Mouse (Mus musculus): ENCODE measurements around the gene Wdr20. TPM values are rescaled to one million over a fixed set of nuclear protein-coding genes. Genes with fewer than 3 reads are reported as not detected.
"Not testable (repeated sequence)": the region's sequence is repeated elsewhere in the genome, so short reads cannot be mapped to it uniquely, and the experiment has no call there.

Wdr20 gene
- 14.2 and 16.0 TPM in 2 replicates for polyA plus RNA-seq (2016; fragmentation: Nextera tagmentation; extraction: Ambion mirVana)

DNA sequence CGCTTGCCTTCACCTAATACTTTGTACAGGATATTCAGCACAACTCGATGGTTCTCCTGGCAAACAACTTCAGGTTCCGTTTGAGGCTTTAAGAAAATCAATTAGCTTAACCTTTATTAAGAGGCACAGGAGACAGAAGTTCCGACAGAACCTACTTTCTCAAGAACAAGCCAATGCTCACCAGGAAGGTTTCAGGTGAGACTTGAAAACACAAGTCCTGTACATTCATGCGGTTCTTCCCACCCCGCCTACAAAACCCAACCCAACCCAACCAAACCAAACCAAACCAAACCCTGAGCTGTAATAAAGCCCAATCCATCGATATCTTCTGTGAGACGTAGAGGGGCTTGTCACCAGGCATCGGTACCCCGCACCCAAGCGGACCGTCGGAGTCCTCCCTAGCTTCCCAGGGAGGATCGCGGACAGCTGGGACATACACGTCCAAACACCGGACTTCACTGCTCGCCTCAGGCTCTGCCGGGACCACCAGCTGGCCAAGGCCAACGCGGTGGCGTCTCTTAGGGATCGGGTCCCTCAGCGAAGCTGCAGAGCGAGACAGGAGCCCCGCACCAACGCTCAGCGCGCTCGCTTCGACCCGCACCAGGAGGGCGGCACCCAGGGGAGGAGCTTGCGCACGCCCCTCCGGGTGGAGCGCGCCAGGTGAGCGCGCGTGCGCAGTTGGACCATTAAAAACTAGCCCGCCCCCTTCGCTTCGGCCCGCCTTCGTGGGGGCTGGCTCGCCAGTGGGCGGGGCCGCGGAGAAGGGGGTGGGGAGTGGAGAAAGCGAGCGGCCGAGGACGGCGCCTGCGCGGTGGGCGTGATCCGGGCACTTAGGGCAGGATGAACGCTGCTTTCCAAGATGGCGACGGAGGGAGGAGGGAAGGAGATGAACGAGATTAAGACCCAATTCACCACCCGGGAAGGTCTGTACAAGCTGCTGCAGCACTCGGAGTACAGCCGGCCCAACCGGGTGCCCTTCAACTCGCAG, at the start of gene Wdr20:
Wdr20 (plus strand) TSS at position 775 of the 988 bp plus-strand sequence.
- Histone ChIP-seq H3K27ac (peak within 1 kb of the TSS; percentile 80), H3K4me3 (peak within 1 kb of the TSS; percentile 87), H3K4me1 (peaks cover 36% of the 10 kb centered on the region), H3K4me2 (peak within 1 kb of the TSS; percentile 99), H3K27me3 (replicated peaks) (peaks cover 19% of the 10 kb centered on the region), H3K9me3 (replicated peaks) (no peaks in the 10 kb centered on the region), H3K36me3 (peaks cover 7% of the 10 kb centered on the region; the same call in 1 of the 2 replicates), H3K9ac (peak within 1 kb of the TSS; percentile 96)
- WGBS (ENCODE audit: insufficient replicate concordance) = under 1% methylated on average over 68 of the region's 69 CpGs
- ATAC-seq = peak; percentile 94

DNA sequence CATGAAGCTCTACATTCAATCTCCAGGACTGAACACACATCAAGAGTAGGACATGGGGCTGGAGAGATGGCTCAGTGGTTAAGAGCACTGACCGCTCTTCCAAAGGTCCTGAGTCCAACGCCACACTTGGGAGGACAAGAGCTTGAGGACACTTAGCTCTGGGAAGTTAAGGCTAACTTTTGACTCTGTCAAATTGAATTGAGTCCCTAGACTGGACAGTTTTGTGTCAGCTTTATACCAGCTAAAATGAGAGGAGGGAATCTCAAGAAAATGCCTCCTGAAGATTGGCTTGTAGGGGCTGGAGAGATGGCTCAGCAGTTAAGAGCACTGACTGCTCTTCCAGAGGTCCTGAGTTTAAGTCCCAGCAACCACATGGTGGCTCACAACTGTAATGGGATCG, 48.8 kb upstream of the Wdr20 start:
- WGBS (ENCODE audit: insufficient replicate concordance) = 77% methylated on average over 3 of the region's 3 CpGs
- H3K27ac ChIP-seq, ATAC-seq: not testable (repeated sequence)

DNA sequence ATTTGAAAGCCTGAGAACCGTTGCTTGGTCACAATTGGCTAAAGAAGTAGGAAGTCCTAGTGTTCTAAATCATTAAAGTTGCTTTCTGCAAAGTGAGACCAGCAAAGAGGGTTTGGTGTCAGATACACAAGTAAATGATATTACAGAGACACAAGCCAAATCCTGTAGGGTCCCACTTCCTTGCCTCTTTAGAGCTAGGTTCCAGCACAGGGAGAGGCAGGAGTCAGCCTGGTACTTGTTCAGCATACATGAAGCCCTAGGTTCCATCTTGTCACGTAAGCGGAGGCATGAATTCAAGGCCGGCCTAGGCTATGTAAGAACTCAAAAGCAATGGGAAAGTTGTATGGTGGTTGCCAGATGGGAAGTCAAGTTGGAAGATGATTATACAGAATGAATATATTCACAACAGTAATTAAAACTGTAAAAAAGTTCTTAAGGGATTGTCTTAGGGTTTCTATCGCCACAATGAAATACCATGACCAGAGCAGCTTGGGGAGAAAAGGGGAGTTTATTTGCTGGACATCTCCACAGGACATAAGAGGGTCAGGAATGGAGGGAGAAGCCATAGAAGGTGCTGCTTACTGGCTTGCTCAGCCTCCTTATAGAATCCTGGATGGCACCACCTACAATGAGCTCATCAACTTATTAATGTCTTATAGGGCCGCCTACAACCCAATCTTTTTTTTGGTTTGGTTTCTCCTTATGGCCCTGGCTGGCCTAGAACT, 47.7 kb upstream of the Wdr20 start:
- ATAC-seq = peak; percentile 53; the same call in 1 of the 2 replicates
- H3K9me3 ChIP-seq (replicated peaks) = no peaks in the 10 kb centered on the region
- no peaks in the 10 kb centered on the region for H3K27me3 ChIP-seq (replicated peaks)
- no peak overlapping the region for H3K9ac ChIP-seq
- peaks cover 91% of the 10 kb centered on the region for H3K36me3 ChIP-seq
- no peak overlapping the region for H3K4me2 ChIP-seq
- no peak overlapping the region for H3K4me3 ChIP-seq
- 0 out of 2 replicates have a peak overlapping the region, but pooled peaks have one; percentile 28 for H3K27ac ChIP-seq
- peaks cover 20% of the 10 kb centered on the region for H3K4me1 ChIP-seq
- WGBS (ENCODE audit: insufficient replicate concordance) = 71% methylated on average over 6 of the region's 6 CpGs

More for the DNA sequence above, 48.8 kb upstream of the Wdr20 start:
- H3K36me3 ChIP-seq = peaks cover 80% of the 10 kb centered on the region
- H3K4me2 ChIP-seq; H3K27me3 ChIP-seq (replicated peaks); H3K9ac ChIP-seq; H3K9me3 ChIP-seq (replicated peaks); H3K4me3 ChIP-seq: not testable (repeated sequence)
- H3K4me1 ChIP-seq = peaks cover 23% of the 10 kb centered on the region

DNA sequence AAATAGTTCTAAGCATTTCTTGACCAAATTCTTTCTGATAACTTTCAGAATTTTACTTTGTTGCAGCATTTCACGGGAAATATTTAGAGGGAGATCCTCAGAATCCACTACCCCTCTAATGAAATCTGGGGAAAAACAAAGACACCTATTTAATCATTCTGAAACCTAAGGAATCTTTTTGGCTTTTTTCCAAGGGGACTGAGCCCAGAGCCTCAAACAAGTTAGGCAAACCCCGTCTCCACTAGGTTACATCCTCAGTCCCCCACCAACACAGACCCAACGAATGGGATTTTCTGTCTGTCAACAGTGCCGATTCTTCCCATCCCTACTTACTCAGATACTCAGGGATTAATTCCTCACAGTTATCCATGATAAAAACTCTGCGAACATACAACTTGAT, 44.4 kb upstream of the Wdr20 start:
- not testable (repeated sequence) for H3K9me3 ChIP-seq (replicated peaks); H3K27me3 ChIP-seq (replicated peaks); H3K27ac ChIP-seq; ATAC-seq
- 73% methylated on average over 5 of the region's 5 CpGs for WGBS (ENCODE audit: insufficient replicate concordance)
- Histone ChIP-seq H3K36me3 (peaks cover 65% of the 10 kb centered on the region), H3K4me2 (peak overlapping the region; percentile 82), H3K4me1 (peaks cover 35% of the 10 kb centered on the region), H3K9ac (0 out of 2 replicates have a peak overlapping the region, but pooled peaks have one; percentile 10), H3K4me3 (peak overlapping the region; percentile 28; the same call in 1 of the 2 replicates)

DNA sequence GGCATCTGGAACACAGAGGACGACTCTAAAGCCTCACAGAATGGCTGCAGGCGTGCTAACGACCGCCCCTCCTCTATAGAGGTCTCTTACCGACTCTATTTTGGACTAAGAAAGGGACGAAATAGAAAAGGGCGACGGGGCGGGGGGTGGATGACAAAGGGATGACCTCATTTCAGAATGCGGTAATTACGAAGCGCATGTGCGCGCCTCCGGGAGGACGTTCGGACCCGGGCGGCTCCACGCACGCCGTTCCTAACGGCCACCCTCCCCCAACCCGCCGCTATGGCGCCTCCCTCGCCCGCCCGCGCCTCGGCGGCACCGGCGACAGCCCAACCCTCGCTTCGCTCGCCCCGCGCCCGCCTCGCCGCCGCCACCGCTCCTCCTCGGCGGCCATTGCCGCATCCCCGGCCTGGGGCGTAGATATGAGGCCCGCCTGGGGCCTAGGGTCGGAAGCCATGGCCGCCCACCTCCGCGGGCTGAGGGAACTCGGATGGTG, 42.0 kb upstream of the Wdr20 start:
- Histone ChIP-seq H3K4me1 (peaks cover 59% of the 10 kb centered on the region), H3K9me3 (replicated peaks) (no peaks in the 10 kb centered on the region), H3K27ac (peak overlapping the region; percentile 96), H3K4me2 (peak overlapping the region; percentile 82), H3K27me3 (replicated peaks) (no peaks in the 10 kb centered on the region), H3K36me3 (peaks cover 41% of the 10 kb centered on the region), H3K9ac (peak overlapping the region; percentile 100), H3K4me3 (peak overlapping the region; percentile 92)
- peak; percentile 44 for ATAC-seq
- WGBS (ENCODE audit: insufficient replicate concordance) = 4% methylated on average over 55 of the region's 55 CpGs

DNA sequence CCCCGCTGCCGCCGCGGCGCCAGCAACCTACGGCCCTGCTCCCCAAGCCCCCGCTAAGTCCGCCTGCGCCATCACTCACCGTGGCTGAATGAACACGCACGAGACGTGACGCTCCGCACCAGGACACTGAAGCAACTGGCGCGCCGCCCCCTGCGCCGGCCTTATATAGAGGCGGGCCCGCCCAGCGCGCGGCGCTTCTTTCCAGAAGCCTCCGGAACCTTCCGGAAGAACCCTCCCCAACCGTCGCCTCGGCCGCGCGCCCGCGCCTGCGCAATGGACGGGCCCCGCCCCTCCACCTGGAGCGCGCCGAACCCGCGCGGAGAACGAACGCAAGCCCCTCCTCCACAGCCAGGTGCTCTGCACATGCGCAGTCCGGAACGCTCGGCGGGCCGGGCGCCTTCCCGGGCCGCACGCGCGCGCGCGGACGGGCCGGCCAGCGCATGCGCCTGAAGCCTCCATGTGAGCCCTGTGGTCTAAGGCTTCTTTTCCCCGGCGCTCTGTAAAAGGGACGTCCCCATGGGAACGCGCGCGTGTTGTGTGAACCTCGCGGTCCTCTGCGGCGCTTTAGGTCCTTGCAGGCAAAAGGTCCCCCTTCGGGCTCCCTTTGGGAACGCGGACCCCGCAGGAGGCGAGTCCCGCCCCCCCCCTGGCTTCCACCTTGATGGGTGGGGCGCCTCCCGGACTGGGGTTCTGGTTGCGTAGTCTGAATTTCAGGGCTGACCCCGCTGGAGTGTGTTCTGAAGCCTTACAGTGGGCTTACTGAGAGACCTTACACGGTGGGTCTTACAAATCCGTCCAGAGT, 41.4 kb upstream of the Wdr20 start:
- ATAC-seq = peak; percentile 85
- H3K27me3 ChIP-seq (replicated peaks) = no peaks in the 10 kb centered on the region
- H3K36me3 ChIP-seq = peaks cover 39% of the 10 kb centered on the region
- H3K4me3 ChIP-seq = peak overlapping the region; percentile 92
- H3K9ac ChIP-seq = peak overlapping the region; percentile 100
- no peaks in the 10 kb centered on the region for H3K9me3 ChIP-seq (replicated peaks)
- H3K27ac ChIP-seq = peak overlapping the region; percentile 96
- H3K4me1 ChIP-seq = peaks cover 65% of the 10 kb centered on the region
- H3K4me2 ChIP-seq = peak overlapping the region; percentile 82
- under 1% methylated on average over 88 of the region's 89 CpGs for WGBS (ENCODE audit: insufficient replicate concordance)

DNA sequence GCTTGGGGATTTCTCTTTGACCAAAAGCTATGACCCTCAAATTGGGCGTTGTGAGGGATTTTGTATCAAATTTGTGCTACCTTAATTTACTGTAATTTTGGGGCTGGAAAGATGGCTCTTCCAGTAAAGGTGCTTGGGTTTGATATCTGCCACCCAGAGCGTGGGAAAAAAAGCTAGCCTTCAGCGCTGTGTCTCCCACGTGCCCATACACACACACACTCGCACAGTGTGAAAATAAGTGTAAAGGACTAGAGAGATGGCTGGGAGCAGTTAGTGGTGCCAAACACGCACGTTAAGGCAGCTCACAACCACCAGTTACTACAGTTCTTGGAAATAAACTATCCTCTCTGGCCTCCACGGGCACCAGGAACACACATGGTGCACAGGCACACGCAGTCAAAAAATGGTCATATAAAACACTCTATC, 40.8 kb upstream of the Wdr20 start:
- peak overlapping the region; percentile 92 for H3K4me3 ChIP-seq
- 24% methylated on average over 9 of the region's 9 CpGs for WGBS (ENCODE audit: insufficient replicate concordance)

DNA sequence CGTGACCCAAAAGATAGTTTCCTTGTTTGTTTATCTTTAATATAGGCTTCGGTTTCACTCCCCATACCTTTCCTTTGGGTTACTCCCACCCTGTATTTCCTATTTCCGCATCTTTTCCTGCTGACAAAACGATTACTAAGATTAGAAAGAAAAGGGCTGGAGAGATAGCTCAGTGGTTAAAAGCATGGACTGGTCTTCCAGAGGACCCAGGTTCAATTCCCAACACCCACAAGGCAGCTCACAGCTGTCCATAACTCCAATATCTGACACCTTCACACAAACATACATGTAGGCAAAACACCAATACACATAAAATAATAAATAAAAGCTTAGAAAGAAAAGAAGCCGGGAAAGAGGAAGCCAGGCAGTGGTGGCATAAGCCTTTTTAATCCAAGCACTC, 40.3 kb upstream of the Wdr20 start:
- Histone ChIP-seq H3K9me3 (replicated peaks) (no peaks in the 10 kb centered on the region), H3K9ac (peak overlapping the region; percentile 83), H3K36me3 (peaks cover 29% of the 10 kb centered on the region), H3K4me2 (peak overlapping the region; percentile 82), H3K27me3 (replicated peaks) (no peaks in the 10 kb centered on the region), H3K4me3 (no peak overlapping the region), H3K27ac (peak overlapping the region; percentile 93), H3K4me1 (peaks cover 76% of the 10 kb centered on the region)
- WGBS (ENCODE audit: insufficient replicate concordance) = 23% methylated on average over 5 of the region's 5 CpGs
- no peak for ATAC-seq

More for the DNA sequence above, 40.8 kb upstream of the Wdr20 start:
- H3K27ac ChIP-seq = peak overlapping the region; percentile 93
- peak overlapping the region; percentile 83 for H3K9ac ChIP-seq
- peaks cover 33% of the 10 kb centered on the region for H3K36me3 ChIP-seq
- H3K4me1 ChIP-seq = peaks cover 71% of the 10 kb centered on the region
- ATAC-seq = no peak
- peak overlapping the region; percentile 82 for H3K4me2 ChIP-seq
- no peaks in the 10 kb centered on the region for H3K27me3 ChIP-seq (replicated peaks)
- H3K9me3 ChIP-seq (replicated peaks) = no peaks in the 10 kb centered on the region

DNA sequence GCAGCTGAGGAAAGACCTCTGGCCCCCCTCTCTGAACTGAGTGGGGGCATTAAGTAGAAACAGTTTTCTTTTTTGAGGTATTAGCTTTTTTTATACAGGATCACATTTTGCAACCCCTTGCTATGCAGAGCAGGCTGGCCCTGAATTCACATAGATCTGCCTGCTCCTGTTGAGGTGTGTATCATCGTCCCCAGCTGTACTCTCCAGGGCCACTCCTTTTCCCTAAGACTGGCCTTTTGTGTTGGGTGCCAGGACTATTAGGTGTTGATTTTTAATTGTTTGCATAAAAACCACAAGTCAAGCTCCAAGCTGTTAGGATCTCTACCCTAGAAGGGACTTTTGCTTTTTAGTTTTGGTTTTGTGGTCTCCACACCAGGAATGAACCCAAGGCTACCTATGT, 39.7 kb upstream of the Wdr20 start:
- H3K9ac ChIP-seq = peak overlapping the region; percentile 83
- H3K9me3 ChIP-seq (replicated peaks) = no peaks in the 10 kb centered on the region
- 37% methylated on average over 1 of the region's 1 CpGs for WGBS (ENCODE audit: insufficient replicate concordance)
- H3K4me1 ChIP-seq = peaks cover 79% of the 10 kb centered on the region
- H3K4me2 ChIP-seq = peak overlapping the region; percentile 82
- peaks cover 23% of the 10 kb centered on the region for H3K36me3 ChIP-seq
- no peak for ATAC-seq
- no peaks in the 10 kb centered on the region for H3K27me3 ChIP-seq (replicated peaks)
- H3K27ac ChIP-seq = peak overlapping the region; percentile 93
- H3K4me3 ChIP-seq = peak overlapping the region; percentile 38; the same call in 1 of the 2 replicates

DNA sequence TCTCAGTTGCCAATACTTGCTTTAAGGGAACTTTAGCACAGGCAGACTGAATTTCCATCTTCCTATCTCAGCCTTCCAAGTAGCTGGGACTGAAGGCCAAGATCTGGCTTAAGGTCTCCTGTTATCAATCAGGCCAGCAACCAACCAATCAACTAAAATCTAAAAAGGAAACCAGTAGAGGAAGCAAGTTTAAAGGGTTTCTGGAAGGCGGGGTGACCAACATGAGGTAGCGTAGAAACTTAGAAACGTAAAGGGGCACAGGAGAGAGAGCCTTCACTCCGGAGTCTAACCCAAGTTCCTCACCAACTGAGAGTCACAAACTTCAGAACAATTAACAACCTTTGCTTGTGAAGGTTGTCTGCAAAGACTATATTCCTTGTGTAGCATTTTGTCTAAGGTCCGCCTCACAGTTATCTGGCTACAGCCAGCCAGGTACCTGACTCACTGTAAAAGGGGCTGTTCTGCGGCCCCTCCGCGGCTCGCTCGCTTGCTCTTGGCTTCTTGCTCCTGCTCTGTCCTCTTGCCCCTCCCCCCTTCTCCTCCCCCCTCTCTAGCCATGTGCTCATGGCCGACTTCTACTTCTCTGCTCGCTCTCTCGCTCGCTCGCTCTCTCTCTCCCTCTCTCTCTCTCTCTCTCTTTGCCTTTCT, 39.1 kb upstream of the Wdr20 start:
- Histone ChIP-seq H3K9ac (peak overlapping the region; percentile 83), H3K9me3 (replicated peaks) (no peaks in the 10 kb centered on the region), H3K27me3 (replicated peaks) (no peaks in the 10 kb centered on the region), H3K4me2 (peak overlapping the region; percentile 82), H3K27ac (peak overlapping the region; percentile 93), H3K36me3 (peaks cover 17% of the 10 kb centered on the region), H3K4me3 (peak overlapping the region; percentile 38), H3K4me1 (peaks cover 78% of the 10 kb centered on the region)
- peak; percentile 21; the same call in 1 of the 2 replicates for ATAC-seq
- WGBS (ENCODE audit: insufficient replicate concordance) = 4% methylated on average over 15 of the region's 15 CpGs
